Mouse (Mus musculus): ENCODE measurements around the gene Gtf2h3.

- TF ChIP-seq CTCF (IDR thresholded peaks at IDR 0.05; ENCODE audit: borderline replicate concordance, insufficient read depth, low read depth, low read length) (no peak), POLR2A (IDR thresholded peaks at IDR 0.05; ENCODE audit: borderline replicate concordance, insufficient read depth, low read length) (no peak)
Observed at GRCm38 (mm10) chr5:124636139-124636538, 57.2 kb downstream of the Gtf2h3 start.

Measured in cerebellum, adult 2 months (tissue).